Mouse (Mus musculus) heart, embryonic 11.5 days (tissue): Measurements from ENCODE around the gene Adap2. TPM values are rescaled to one million over a fixed set of nuclear protein-coding genes. Genes with fewer than 3 reads are reported as not detected.

ENCODE experiments used
- ATAC-seq: fragments of 200-750 bp; cut with Nextera tagmentation; replicated peaks from 2 replicates; pipeline ENCODE4 v1.8.0; 2017; ENCODE audit warnings: moderate library complexity; ENCODE audit not compliant: insufficient number of reproducible peaks, low FRiP score, low TSS enrichment
- H3K27ac ChIP-seq: fragments of 300-500 bp; sonication (generic); 2 replicates; pipeline ENCODE4 v1.5.1; 2014; ENCODE audit warnings: mild to moderate bottlenecking, low read depth, low read length
- H3K27me3 ChIP-seq: fragments of 300-500 bp; sonication (generic); 2 replicates; pipeline ENCODE4 v1.6.1; 2014; ENCODE audit warnings: mild to moderate bottlenecking, low read length, mixed read lengths; ENCODE audit not compliant: control insufficient read depth, insufficient read depth
- H3K36me3 ChIP-seq: fragments of 300-500 bp; sonication (generic); 2 replicates; pipeline ENCODE4 v1.6.1; 2014; ENCODE audit warnings: mild to moderate bottlenecking, low read length, moderate library complexity, mixed read lengths; ENCODE audit not compliant: control insufficient read depth, insufficient read depth
- H3K4me1 ChIP-seq: fragments of 300-500 bp; sonication (generic); 2 replicates; pipeline ENCODE4 v1.6.1; 2014; ENCODE audit warnings: low read length; ENCODE audit not compliant: control insufficient read depth, insufficient read depth
- H3K4me2 ChIP-seq: fragments of 300-500 bp; sonication (generic); 2 replicates; pipeline ENCODE4 v1.6.1; 2014; ENCODE audit warnings: mild to moderate bottlenecking, moderate library complexity
- H3K4me3 ChIP-seq: fragments of 300-500 bp; sonication (generic); 2 replicates; pipeline ENCODE4 v1.5.1; 2014; ENCODE audit warnings: low read depth, low read length
- H3K9ac ChIP-seq: fragments of 300-500 bp; sonication (generic); 2 replicates; pipeline ENCODE4 v1.6.1; 2014; ENCODE audit warnings: mild to moderate bottlenecking, low read depth, low read length, moderate library complexity
- H3K9me3 ChIP-seq: fragments of 300-500 bp; sonication (generic); replicated peaks from 2 replicates; pipeline ENCODE4 v1.6.1; 2016; ENCODE audit warnings: low read length; ENCODE audit not compliant: control insufficient read depth
- WGBS: fragments of 180-500 bp; shearing (Covaris S2); extraction: QIAGEN DNeasy Blood & Tissue Kit; methylation state at CpG from one replicate; pipeline ENCODE4 v1.1.7; 2014; ENCODE audit not compliant: insufficient replicate concordance; 5-methylcytosine and 5-hydroxymethylcytosine counted together
- polyA plus RNA-seq: library from polyadenylated mRNA; unstranded; fragments of >200 nt; fragmentation: Nextera tagmentation; extraction: Ambion mirVana; gene quantifications from 2 replicates; pipeline ENCODE4 v1.2.1, GENCODE M21; 2014

Gene Adap2
- polyA plus RNA-seq, 1 experiment from 2014 or later = 0.73 TPM

DNA sequence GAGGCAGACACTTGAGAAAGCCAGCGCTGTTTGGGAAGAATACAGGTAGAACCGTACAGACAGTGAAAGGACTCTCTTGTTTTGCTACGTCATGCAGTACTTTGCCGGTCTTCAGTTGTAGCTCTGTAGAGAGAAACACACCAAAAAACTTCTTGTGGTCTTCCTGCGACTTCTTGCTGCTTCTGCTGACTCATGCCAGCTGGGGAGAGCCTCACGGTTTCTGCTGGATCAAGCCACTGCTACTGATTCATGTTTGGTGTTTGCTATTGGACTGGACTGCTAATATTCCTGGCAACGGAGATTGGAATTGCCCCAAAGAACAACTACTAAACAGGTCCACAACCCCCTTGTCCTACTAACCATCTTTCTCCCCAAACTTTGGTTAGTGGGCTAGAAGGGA is 42.4 kb downstream of the Adap2 start:
- WGBS = 84% methylated on average over 7 of the region's 7 CpGs
- Histone ChIP-seq H3K4me3 (no peak overlapping the region), H3K4me1 (no peaks in the 10 kb centered on the region), H3K9ac (no peak overlapping the region), H3K36me3 (peaks cover 12% of the 10 kb centered on the region; the same call in 1 of the 2 replicates), H3K27ac (no peak overlapping the region), H3K4me2 (no peak overlapping the region), H3K27me3 (no peaks in the 10 kb centered on the region), H3K9me3 (no peaks in the 10 kb centered on the region)
- ATAC-seq = no peak

DNA sequence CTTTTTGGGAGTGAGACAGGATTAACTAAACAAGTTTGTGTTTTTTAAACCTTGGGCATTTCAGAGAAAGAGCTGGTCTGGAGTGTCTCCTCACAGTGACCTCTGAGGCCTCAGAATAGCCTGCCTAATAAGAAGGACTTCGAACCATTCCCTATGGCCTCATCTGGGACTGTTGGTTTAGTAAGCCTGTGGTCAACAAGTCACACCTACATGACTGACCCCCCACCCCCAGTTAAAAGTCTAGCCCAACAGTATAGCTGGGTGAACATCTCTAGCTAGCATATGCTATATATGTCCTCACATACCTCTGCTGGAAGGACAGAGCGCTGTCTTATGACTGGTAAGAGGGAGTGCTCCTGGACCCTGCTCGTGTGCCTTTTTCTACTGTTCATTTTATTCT is 45.4 kb downstream of the Adap2 start:
- 94% methylated on average over 3 of the region's 3 CpGs for WGBS
- Histone ChIP-seq H3K9me3 (no peaks in the 10 kb centered on the region), H3K4me1 (no peaks in the 10 kb centered on the region), H3K27ac (no peak overlapping the region), H3K4me3 (no peak overlapping the region), H3K27me3 (no peaks in the 10 kb centered on the region), H3K4me2 (no peak overlapping the region), H3K9ac (no peak overlapping the region), H3K36me3 (peaks cover 8% of the 10 kb centered on the region; the same call in 1 of the 2 replicates)
- ATAC-seq = no peak

DNA sequence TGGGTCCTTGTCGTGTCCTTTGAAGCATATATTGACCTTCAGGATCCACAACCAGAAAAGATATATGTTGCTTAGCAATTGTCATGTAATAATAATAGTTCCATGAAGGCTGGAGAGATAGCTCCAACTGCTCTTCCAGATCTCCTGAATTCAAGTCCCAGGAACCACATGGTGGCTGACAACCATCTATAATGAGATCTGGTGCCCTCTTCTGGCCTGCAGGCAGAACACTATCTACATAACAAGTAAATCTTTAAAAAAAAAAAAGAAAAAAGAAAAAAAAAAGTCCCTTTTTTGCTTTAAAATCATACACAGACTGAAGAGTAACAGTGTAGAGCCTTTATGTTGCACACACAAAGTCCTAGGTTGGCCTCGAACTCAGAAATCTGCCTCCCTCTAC is 45.9 kb downstream of the Adap2 start:
- Histone ChIP-seq H3K4me1 (no peaks in the 10 kb centered on the region), H3K27ac (no peak overlapping the region), H3K27me3 (no peaks in the 10 kb centered on the region), H3K4me3 (no peak overlapping the region), H3K36me3 (0 out of 2 replicates have a peak, but pooled peaks cover 4% of the 10 kb centered on the region), H3K4me2 (no peak overlapping the region), H3K9me3 (no peaks in the 10 kb centered on the region), H3K9ac (no peak overlapping the region)
- WGBS = 92% methylated on average over 2 of the region's 2 CpGs
- no peak for ATAC-seq

DNA sequence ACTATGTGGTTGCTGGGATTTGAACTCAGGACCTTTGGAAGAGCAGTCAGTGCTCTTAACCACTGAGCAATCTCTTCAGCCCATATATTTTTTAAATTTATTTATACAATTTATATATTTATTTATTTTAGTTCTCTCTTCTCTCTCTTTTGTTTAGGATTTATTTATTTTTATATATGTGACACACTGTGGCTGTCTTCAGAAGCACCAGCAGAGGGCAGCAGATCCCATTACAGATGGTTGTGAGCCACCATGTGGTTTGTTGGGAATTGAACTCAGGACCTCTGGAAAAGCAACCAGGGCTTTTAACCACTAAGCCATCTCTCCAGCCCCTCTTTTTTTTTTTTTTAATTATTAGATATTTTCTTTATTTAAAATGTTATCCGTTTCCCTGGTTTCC is 46.4 kb downstream of the Adap2 start:
- no peak overlapping the region for H3K27ac ChIP-seq
- 0 out of 2 replicates have a peak, but pooled peaks cover 3% of the 10 kb centered on the region for H3K36me3 ChIP-seq
- H3K4me3 ChIP-seq = no peak overlapping the region
- no peak overlapping the region for H3K9ac ChIP-seq
- 89% methylated on average over 1 of the region's 1 CpGs for WGBS
- H3K27me3 ChIP-seq = no peaks in the 10 kb centered on the region
- no peaks in the 10 kb centered on the region for H3K4me1 ChIP-seq
- H3K9me3 ChIP-seq = no peaks in the 10 kb centered on the region
- ATAC-seq = no peak
- no peak overlapping the region for H3K4me2 ChIP-seq

DNA sequence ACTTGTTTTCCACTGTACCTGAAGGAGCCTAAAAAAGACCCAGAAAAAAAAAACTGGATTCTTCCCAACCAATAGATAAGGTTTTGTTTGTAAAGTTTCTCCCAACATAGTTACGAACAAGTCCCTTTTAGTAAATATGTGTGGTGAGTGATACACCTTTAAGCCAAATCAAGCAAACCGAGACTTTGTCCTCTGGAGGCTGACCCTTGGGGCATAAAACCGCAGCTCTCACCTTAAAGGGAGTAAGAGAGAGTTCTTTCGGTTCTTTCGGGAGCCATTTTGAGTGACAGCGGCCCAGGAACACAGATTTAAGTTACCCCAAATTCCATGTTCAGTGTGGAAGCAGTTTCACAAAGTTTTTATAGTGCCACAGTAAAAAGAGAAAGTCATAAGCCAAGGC is 48.4 kb downstream of the Adap2 start:
- Histone ChIP-seq H3K4me1 (no peaks in the 10 kb centered on the region), H3K36me3 (0 out of 2 replicates have a peak, but pooled peaks cover 3% of the 10 kb centered on the region), H3K9me3 (no peaks in the 10 kb centered on the region), H3K4me2 (no peak overlapping the region), H3K27ac (no peak overlapping the region), H3K9ac (no peak overlapping the region), H3K4me3 (no peak overlapping the region), H3K27me3 (no peaks in the 10 kb centered on the region)
- 77% methylated on average over 6 of the region's 6 CpGs for WGBS
- ATAC-seq = no peak

DNA sequence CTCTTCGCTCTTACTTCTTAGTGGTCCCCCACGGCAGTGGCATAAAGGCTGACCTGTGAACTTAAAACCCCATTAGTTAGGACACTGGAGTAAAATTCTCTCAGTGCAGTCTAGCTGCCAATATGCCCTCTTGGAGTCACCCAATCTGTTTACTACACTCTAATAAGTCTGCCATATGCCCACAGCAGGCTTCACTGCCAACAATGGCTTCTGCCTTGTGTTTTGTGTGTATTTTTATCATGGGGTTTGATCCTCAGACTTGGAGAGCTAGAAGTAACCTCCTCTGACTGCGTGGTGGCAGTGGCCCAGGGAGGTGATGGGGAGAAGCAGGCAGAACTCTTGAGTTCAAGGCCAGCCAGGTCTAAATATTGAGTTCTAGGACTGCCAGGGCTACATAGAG is 50.1 kb downstream of the Adap2 start:
- no peak overlapping the region for H3K4me2 ChIP-seq
- no peak overlapping the region for H3K9ac ChIP-seq
- no peak overlapping the region for H3K4me3 ChIP-seq
- H3K36me3 ChIP-seq = 0 out of 2 replicates have a peak, but pooled peaks cover 3% of the 10 kb centered on the region
- H3K27me3 ChIP-seq = no peaks in the 10 kb centered on the region
- no peaks in the 10 kb centered on the region for H3K4me1 ChIP-seq
- WGBS = 70% methylated on average over 3 of the region's 3 CpGs
- no peak for ATAC-seq
- no peak overlapping the region for H3K27ac ChIP-seq
- no peaks in the 10 kb centered on the region for H3K9me3 ChIP-seq

DNA sequence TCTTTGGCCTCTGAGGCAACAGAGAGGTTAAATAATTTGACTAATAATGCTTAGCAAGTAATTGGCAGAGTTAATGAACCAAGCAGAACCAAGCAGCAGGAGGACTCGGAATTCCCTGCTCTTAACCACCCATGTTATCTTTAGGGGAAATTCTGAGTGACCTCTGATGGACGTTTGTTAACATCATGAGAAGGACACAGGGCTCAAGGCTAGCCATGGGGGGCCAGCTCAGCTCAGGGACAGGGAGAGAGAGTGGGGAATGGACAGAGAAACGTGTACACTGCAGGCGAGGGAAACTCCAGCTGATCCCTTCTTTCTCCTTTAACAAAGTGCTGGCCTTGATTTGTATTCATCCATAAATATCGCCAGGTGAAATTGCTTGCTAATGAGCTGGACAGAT is 51.0 kb downstream of the Adap2 start:
- 59% methylated on average over 5 of the region's 5 CpGs for WGBS
- no peak overlapping the region for H3K4me3 ChIP-seq
- H3K9me3 ChIP-seq = no peaks in the 10 kb centered on the region
- no peak overlapping the region for H3K27ac ChIP-seq
- ATAC-seq = no peak
- H3K27me3 ChIP-seq = no peaks in the 10 kb centered on the region
- no peak overlapping the region for H3K4me2 ChIP-seq
- no peak overlapping the region for H3K9ac ChIP-seq
- no peaks in the 10 kb centered on the region for H3K36me3 ChIP-seq
- no peaks in the 10 kb centered on the region for H3K4me1 ChIP-seq

DNA sequence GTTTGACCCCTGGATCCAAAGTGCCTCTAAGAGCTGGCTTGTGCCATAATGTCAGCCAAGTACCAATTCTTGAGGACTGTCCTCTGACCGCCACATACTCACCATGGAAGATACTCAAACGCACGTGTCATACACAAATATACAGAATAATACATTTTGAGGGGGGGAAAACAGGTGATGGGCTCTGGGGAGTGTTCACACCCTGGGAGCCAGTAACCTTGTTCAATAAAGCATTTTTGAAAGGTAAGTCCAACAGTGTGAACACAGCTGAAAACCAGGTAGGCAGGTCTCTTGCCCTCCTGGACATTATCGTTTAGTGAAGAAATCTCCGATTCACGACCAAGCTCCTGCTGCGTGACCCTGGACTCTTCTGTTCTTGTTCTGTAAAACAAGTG is 54.6 kb downstream of the Adap2 start:
- Histone ChIP-seq H3K27me3 (no peaks in the 10 kb centered on the region), H3K4me3 (peak overlapping the region; percentile 91; the same call in 1 of the 2 replicates), H3K4me1 (peaks cover 6% of the 10 kb centered on the region; the same call in 1 of the 2 replicates), H3K9ac (no peak overlapping the region; the same call in 1 of the 2 replicates), H3K9me3 (no peaks in the 10 kb centered on the region), H3K36me3 (no peaks in the 10 kb centered on the region), H3K4me2 (no peak overlapping the region), H3K27ac (no peak overlapping the region)
- 35% methylated on average over 7 of the region's 7 CpGs for WGBS
- 0 out of 2 replicates have a peak, but pooled peaks have one; percentile 16 for ATAC-seq
